Mouse (Mus musculus) monocyte, adult 5-6 weeks (primary cell): ENCODE data around the gene Mars. TPM values are rescaled to one million over a fixed set of nuclear protein-coding genes. Genes with fewer than 3 reads are reported as not detected.
A peak's percentile ranks its signal among the peaks of the same experiment; 100 is the strongest.

Experiments used
- ATAC-seq: fragments of 153-309, 156-312 bp; replicated peaks from 2 replicates; pipeline ENCODE4 v1.8.0; 2017; ENCODE audit warnings: mild to moderate bottlenecking; ENCODE audit not compliant: low TSS enrichment, insufficient number of reproducible peaks, severe bottlenecking, poor library complexity, low FRiP score
- total RNA-seq: library from RNA; stranded (forward); fragments of 200-1000, 200-491, 200-594 nt; gene quantifications from 3 replicates; pipeline ENCODE4 v1.2.3, GENCODE M21; 2017

The Mars gene
- total RNA-seq, 1 experiment from 2014 or later = 56.6 TPM

- no peak for ATAC-seq
These were observed 43.2 kb downstream of the Mars start for GRCm38 (mm10) chr10:127268401-127268800.

GRCm38 (mm10) chr10:127267318-127267717 lies 44.3 kb downstream of the Mars start:
- no peak for ATAC-seq

GRCm38 (mm10) chr10:127266112-127267091 lies 45.2 kb downstream of the Mars start, which contains the start of gene Dctn2:
TSS of gene Dctn2 (plus strand) at chr10:127266368.
- peak; percentile 98 for ATAC-seq

- ATAC-seq = no peak
These were observed 45.9 kb downstream of the Mars start for GRCm38 (mm10) chr10:127265727-127266111.

- ATAC-seq = no peak
These were observed 46.6 kb downstream of the Mars start for GRCm38 (mm10) chr10:127264971-127265370.

GRCm38 (mm10) chr10:127264336-127264735 lies 47.2 kb downstream of the Mars start:
- ATAC-seq = no peak

- ATAC-seq = no peak
These were observed 48.0 kb downstream of the Mars start for GRCm38 (mm10) chr10:127263631-127264030.

GRCm38 (mm10) chr10:127262548-127263398 lies 48.8 kb downstream of the Mars start, which contains the start of gene Kif5a:
TSS of gene Kif5a (minus strand) at chr10:127263348.
- ATAC-seq = no peak

GRCm38 (mm10) chr10:127261706-127262547 lies 49.7 kb downstream of the Mars start:
- ATAC-seq = no peak

GRCm38 (mm10) chr10:127258489-127258888 lies 53.1 kb downstream of the Mars start:
- ATAC-seq = no peak

GRCm38 (mm10) chr10:127257790-127258189 lies 53.8 kb downstream of the Mars start:
- no peak for ATAC-seq

GRCm38 (mm10) chr10:127255625-127256345 lies 55.8 kb downstream of the Mars start:
- no peak for ATAC-seq

- ATAC-seq = no peak
These were observed 60.8 kb downstream of the Mars start for GRCm38 (mm10) chr10:127250810-127251209.

Other genes with a start within 250 kb of the Mars start
- gene Cdk4, start 248.3 kb downstream of the Mars start, total RNA-seq = 23.3 to 49.4 TPM (median 23.9 TPM) in 3 replicates
- 38.1 to 49.9 TPM (median 47.0 TPM) in 3 replicates for gene Tspan31, start 241.5 kb downstream of the Mars start, total RNA-seq
- gene Agap2, start 236.5 kb downstream of the Mars start, total RNA-seq = 31.1 to 112 TPM (median 48.9 TPM) in 3 replicates
- 253 to 285 TPM (median 262 TPM) in 3 replicates for gene Os9, start 190.7 kb downstream of the Mars start, total RNA-seq
- 166 to 275 TPM (median 211 TPM) in 3 replicates for gene B4galnt1, start 146.6 kb downstream of the Mars start, total RNA-seq
- gene Slc26a10, start 131.1 kb downstream of the Mars start, total RNA-seq = 3.2 to 4.2 TPM (median 3.5 TPM) in 3 replicates
- gene Arhgef25, start 121.7 kb downstream of the Mars start, total RNA-seq = 1.9 TPM in 1 of 3 replicates, not detected in the others
- gene Dtx3, start 116.1 kb downstream of the Mars start, total RNA-seq = 3.8 to 17.3 TPM (median 8.8 TPM) in 3 replicates
- gene Pip4k2c, start 100.2 kb downstream of the Mars start, total RNA-seq = 15.7 to 32.0 TPM (median 21.5 TPM) in 3 replicates
- gene Kif5a, start 48.4 kb downstream of the Mars start, total RNA-seq = 0.19 to 0.48 TPM in 2 of 3 replicates, not detected in the other
- 89.0 to 104 TPM (median 92.1 TPM) in 3 replicates for gene Dctn2, start 45.4 kb downstream of the Mars start, total RNA-seq
- 4.2 to 15.5 TPM (median 12.1 TPM) in 3 replicates for gene Mbd6, start 22.8 kb downstream of the Mars start, total RNA-seq
- gene Arhgap9, start 10.2 kb upstream of the Mars start, total RNA-seq = 101 to 125 TPM (median 109 TPM) in 3 replicates
- gene Gli1, start 30.2 kb upstream of the Mars start, total RNA-seq = not detected in 3 replicates
- gene Inhbe, start 42.6 kb upstream of the Mars start, total RNA-seq = not detected in 3 replicates
- gene Inhbc, start 58.6 kb upstream of the Mars start, total RNA-seq = not detected in 3 replicates
- gene R3hdm2, start 68.5 kb upstream of the Mars start, total RNA-seq = 32.1 to 81.2 TPM (median 33.7 TPM) in 3 replicates
- gene Stac3, start 189.9 kb upstream of the Mars start, total RNA-seq = 0.32 to 9.8 TPM (median 1.4 TPM) in 3 replicates
- gene Ndufa4l2, start 203.2 kb upstream of the Mars start, total RNA-seq = not detected in 3 replicates
- gene Shmt2, start 210.7 kb upstream of the Mars start, total RNA-seq = 7.9 to 28.8 TPM (median 11.5 TPM) in 3 replicates
- gene Nxph4, start 222.8 kb upstream of the Mars start, total RNA-seq = not detected in 3 replicates